Mouse (Mus musculus): ENCODE results near the gene Csnk1g2. TPM values are rescaled to one million over a fixed set of nuclear protein-coding genes. Genes with fewer than 3 reads are reported as not detected.
"Not testable (repeated sequence)": the region's sequence is repeated elsewhere in the genome, so short reads cannot be mapped to it uniquely, and the experiment has no call there.

Gene Csnk1g2
- polyA plus RNA-seq, 1 experiment = 206 TPM

GRCm38 (mm10) chr10:80603364-80603763, 19.3 kb upstream of the Csnk1g2 start:
- Histone ChIP-seq H3K4me1 (ENCODE audit: control insufficient read depth, insufficient read depth, insufficient read length) (peaks cover 35% of the 10 kb centered on the region), H3K27ac (ENCODE audit: insufficient read depth, low read length) (peak overlapping the region; percentile 90), H3K36me3 (ENCODE audit: control insufficient read depth, insufficient read depth, low read length) (peaks cover 14% of the 10 kb centered on the region), H3K27me3 (ENCODE audit: control insufficient read depth, insufficient read depth, low read length) (no peaks in the 10 kb centered on the region), H3K4me3 (ENCODE audit: extremely low read depth, insufficient read depth, insufficient read length) (peak overlapping the region; percentile 82)
- TF ChIP-seq CTCF (IDR thresholded peaks at IDR 0.05; ENCODE audit: extremely low read depth, insufficient read depth, insufficient read length, insufficient replicate concordance) = no peak
- no peak for TF ChIP-seq POLR2A (IDR thresholded peaks at IDR 0.05; ENCODE audit: low read depth, low read length)
- 24% methylated on average over 7 of the region's 7 CpGs for WGBS
- DNase-seq (ENCODE audit: low read depth in 1 of 2, low spot score in 2 of 2) = no peak

DNA sequence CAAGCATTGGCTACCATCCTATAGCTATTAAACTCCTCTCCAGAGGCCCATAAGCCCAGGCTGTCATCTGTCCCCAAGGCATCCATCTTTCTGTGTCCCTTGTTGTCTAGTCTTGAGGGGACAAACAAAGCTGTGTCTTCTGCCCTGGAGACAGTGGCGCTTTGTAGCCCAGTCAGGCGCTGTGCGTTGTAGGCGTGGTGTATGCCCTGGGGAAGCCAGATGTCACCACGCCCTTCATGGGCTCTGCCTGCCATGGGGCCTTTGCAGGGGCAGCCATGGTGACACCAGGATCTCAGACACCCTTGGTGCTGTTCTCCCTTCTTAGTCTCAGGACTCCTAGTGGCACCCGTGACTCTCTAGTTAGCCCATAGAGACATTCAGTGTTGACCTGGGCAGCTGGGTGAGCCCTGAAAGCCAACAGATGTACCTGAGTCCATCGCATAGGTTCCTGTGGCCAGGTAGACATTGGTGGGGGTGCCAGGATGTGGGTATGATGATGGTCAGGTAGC, 18.6 kb upstream of the Csnk1g2 start:
- Histone ChIP-seq H3K4me1 (ENCODE audit: control insufficient read depth, insufficient read depth, insufficient read length) (peaks cover 37% of the 10 kb centered on the region), H3K36me3 (ENCODE audit: control insufficient read depth, insufficient read depth, low read length) (peaks cover 17% of the 10 kb centered on the region), H3K27ac (ENCODE audit: insufficient read depth, low read length) (peak overlapping the region; percentile 90), H3K27me3 (ENCODE audit: control insufficient read depth, insufficient read depth, low read length) (no peaks in the 10 kb centered on the region), H3K4me3 (ENCODE audit: extremely low read depth, insufficient read depth, insufficient read length) (no peak overlapping the region)
- WGBS = 56% methylated on average over 7 of the region's 7 CpGs
- DNase-seq (ENCODE audit: low read depth in 1 of 2, low spot score in 2 of 2) = peak in 1 of 2 experiments; percentile 46
- TF ChIP-seq CTCF (IDR thresholded peaks at IDR 0.05; ENCODE audit: extremely low read depth, insufficient read depth, insufficient read length, insufficient replicate concordance) (no peak), POLR2A (IDR thresholded peaks at IDR 0.05; ENCODE audit: low read depth, low read length) (no peak)

- Histone ChIP-seq H3K27me3 (ENCODE audit: control insufficient read depth, insufficient read depth, low read length) (no peaks in the 10 kb centered on the region), H3K27ac (ENCODE audit: insufficient read depth, low read length) (peak overlapping the region; percentile 90), H3K4me1 (ENCODE audit: control insufficient read depth, insufficient read depth, insufficient read length) (peaks cover 46% of the 10 kb centered on the region), H3K36me3 (ENCODE audit: control insufficient read depth, insufficient read depth, low read length) (peaks cover 17% of the 10 kb centered on the region), H3K4me3 (ENCODE audit: extremely low read depth, insufficient read depth, insufficient read length) (no peak overlapping the region)
- no peak for TF ChIP-seq POLR2A (IDR thresholded peaks at IDR 0.05; ENCODE audit: low read depth, low read length)
- TF ChIP-seq CTCF (IDR thresholded peaks at IDR 0.05; ENCODE audit: extremely low read depth, insufficient read depth, insufficient read length, insufficient replicate concordance) = no peak
- WGBS = 77% methylated on average over 2 of the region's 2 CpGs
- no peak for DNase-seq (ENCODE audit: low read depth in 1 of 2, low spot score in 2 of 2)
Measured at GRCm38 (mm10) chr10:80604988-80605387, 17.6 kb upstream of the Csnk1g2 start.

GRCm38 (mm10) chr10:80605721-80606120, 16.9 kb upstream of the Csnk1g2 start, which contains the start of gene Gm49322:
Gene Gm49322, plus strand, starts transcription at chr10:80606021.
- not testable (repeated sequence) for H3K4me3 ChIP-seq (ENCODE audit: extremely low read depth, insufficient read depth, insufficient read length); H3K27me3 ChIP-seq (ENCODE audit: control insufficient read depth, insufficient read depth, low read length); DNase-seq (ENCODE audit: low read depth in 1 of 2, low spot score in 2 of 2)
- H3K27ac ChIP-seq (ENCODE audit: insufficient read depth, low read length) = peak within 1 kb of the TSS; percentile 90
- H3K36me3 ChIP-seq (ENCODE audit: control insufficient read depth, insufficient read depth, low read length) = peaks cover 17% of the 10 kb centered on the region
- H3K4me1 ChIP-seq (ENCODE audit: control insufficient read depth, insufficient read depth, insufficient read length) = peaks cover 52% of the 10 kb centered on the region
- 90% methylated on average over 4 of the region's 4 CpGs for WGBS

DNA sequence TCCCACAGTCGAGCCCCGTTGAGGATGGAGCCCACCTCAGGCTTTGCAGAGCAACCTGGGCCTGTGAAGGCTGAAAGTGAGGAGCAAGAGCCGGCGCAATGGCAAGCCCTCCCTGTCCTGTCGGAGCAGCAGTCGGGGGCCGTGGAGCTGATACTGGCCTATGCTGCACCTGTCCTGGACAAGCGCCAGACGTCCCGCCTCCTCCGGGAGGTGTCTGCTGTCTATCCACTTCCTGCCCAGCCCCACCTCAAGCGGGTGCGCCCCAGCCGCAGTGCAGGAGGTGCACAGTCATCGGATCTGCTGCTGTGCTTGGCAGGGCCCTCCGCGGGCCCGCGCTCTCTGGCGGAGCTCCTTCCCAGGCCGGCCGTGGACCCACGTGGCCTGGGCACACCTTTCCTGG, 16.3 kb upstream of the Csnk1g2 start:
- 62% methylated on average over 23 of the region's 23 CpGs for WGBS
- peak overlapping the region; percentile 39; the same call in 1 of the 2 replicates for H3K27ac ChIP-seq (ENCODE audit: insufficient read depth, low read length)
- peak in 1 of 2 experiments; percentile 33 for DNase-seq (ENCODE audit: low read depth in 1 of 2, low spot score in 2 of 2)

DNA sequence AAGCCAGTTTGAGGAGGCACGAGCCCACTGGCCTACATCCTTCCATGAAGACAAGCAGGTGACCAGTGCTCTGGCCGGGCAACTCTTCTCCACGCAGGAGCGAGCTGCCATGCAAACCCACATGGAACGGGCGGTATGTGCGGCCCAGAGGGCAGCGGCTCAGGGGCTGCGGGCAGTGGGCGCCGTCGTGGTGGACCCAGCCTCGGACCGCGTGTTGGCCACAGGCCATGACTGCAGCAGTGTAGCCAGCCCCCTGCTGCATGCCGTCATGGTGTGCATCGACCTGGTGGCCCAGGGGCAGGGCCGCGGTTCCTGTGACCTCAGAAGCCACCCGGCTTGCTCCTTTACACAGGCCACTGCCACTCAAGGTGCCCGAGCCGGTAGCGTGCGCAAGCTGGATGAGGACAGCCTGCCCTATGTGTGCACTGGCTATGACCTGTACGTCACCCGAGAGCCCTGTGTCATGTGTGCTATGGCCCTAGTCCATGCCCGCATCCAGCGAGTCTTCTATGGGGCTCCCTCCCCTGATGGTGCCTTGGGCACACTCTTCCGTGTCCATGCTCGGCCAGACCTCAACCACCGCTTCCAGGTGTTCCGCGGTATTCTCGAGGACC, 15.8 kb upstream of the Csnk1g2 start:
- Histone ChIP-seq H3K36me3 (ENCODE audit: control insufficient read depth, insufficient read depth, low read length) (peaks cover 17% of the 10 kb centered on the region), H3K4me1 (ENCODE audit: control insufficient read depth, insufficient read depth, insufficient read length) (peaks cover 60% of the 10 kb centered on the region), H3K27ac (ENCODE audit: insufficient read depth, low read length) (peak overlapping the region; percentile 39; the same call in 1 of the 2 replicates), H3K4me3 (ENCODE audit: extremely low read depth, insufficient read depth, insufficient read length) (no peak overlapping the region), H3K27me3 (ENCODE audit: control insufficient read depth, insufficient read depth, low read length) (no peaks in the 10 kb centered on the region)
- DNase-seq (ENCODE audit: low read depth in 1 of 2, low spot score in 2 of 2) = no peak
- 93% methylated on average over 34 of the region's 34 CpGs for WGBS
- no peak for TF ChIP-seq POLR2A (IDR thresholded peaks at IDR 0.05; ENCODE audit: low read depth, low read length)
- TF ChIP-seq CTCF (IDR thresholded peaks at IDR 0.05; ENCODE audit: extremely low read depth, insufficient read depth, insufficient read length, insufficient replicate concordance) = no peak

More for the DNA sequence above, 16.3 kb upstream of the Csnk1g2 start:
- Histone ChIP-seq H3K4me1 (ENCODE audit: control insufficient read depth, insufficient read depth, insufficient read length) (peaks cover 58% of the 10 kb centered on the region), H3K4me3 (ENCODE audit: extremely low read depth, insufficient read depth, insufficient read length) (no peak overlapping the region), H3K27me3 (ENCODE audit: control insufficient read depth, insufficient read depth, low read length) (no peaks in the 10 kb centered on the region), H3K36me3 (ENCODE audit: control insufficient read depth, insufficient read depth, low read length) (peaks cover 17% of the 10 kb centered on the region)
- TF ChIP-seq CTCF (IDR thresholded peaks at IDR 0.05; ENCODE audit: extremely low read depth, insufficient read depth, insufficient read length, insufficient replicate concordance) (no peak), POLR2A (IDR thresholded peaks at IDR 0.05; ENCODE audit: low read depth, low read length) (no peak)

DNA sequence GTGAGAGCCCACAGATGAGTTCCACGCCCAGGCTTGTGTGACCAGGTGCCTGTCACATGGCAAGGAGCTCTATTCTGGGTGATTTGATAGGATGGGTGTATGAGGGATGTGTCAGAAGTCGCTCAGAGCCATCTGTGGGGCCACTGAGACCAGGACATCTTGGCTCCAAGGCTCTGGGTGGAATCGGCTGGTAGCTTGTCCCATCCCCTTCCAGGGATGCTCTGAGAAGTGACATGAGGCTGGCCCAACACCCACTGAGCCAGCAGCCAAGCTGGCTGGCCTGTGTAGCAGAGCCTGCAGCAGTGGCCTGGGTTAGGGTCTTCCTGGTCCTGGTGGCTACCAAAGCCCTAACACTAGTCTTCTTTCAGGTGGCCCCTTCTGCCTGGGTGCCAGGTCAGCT, 14.2 kb upstream of the Csnk1g2 start:
- Histone ChIP-seq H3K4me3 (ENCODE audit: extremely low read depth, insufficient read depth, insufficient read length) (no peak overlapping the region), H3K4me1 (ENCODE audit: control insufficient read depth, insufficient read depth, insufficient read length) (peaks cover 63% of the 10 kb centered on the region), H3K36me3 (ENCODE audit: control insufficient read depth, insufficient read depth, low read length) (peaks cover 17% of the 10 kb centered on the region), H3K27me3 (ENCODE audit: control insufficient read depth, insufficient read depth, low read length) (no peaks in the 10 kb centered on the region), H3K27ac (ENCODE audit: insufficient read depth, low read length) (peak overlapping the region; percentile 21)
- WGBS = 90% methylated on average over 3 of the region's 3 CpGs
- TF ChIP-seq CTCF (IDR thresholded peaks at IDR 0.05; ENCODE audit: extremely low read depth, insufficient read depth, insufficient read length, insufficient replicate concordance) (no peak), POLR2A (IDR thresholded peaks at IDR 0.05; ENCODE audit: low read depth, low read length) (no peak)
- no peak for DNase-seq (ENCODE audit: low read depth in 1 of 2, low spot score in 2 of 2)
